Mouse (Mus musculus): ENCODE data around the gene Pum1.

GRCm38 (mm10) chr4:130702835-130703535, 39.9 kb downstream of the Pum1 start:
- TF ChIP-seq CTCF (IDR thresholded peaks at IDR 0.05; ENCODE audit: insufficient read depth, low read depth, low read length) (no peak), POLR2A (IDR thresholded peaks at IDR 0.05; ENCODE audit: insufficient read depth, low read depth, low read length) (no peak)

Measured in olfactory bulb, adult 2 months (tissue).